Mouse (Mus musculus): Measurements from ENCODE around the gene Samd4. TPM values are rescaled to one million over a fixed set of nuclear protein-coding genes. Genes with fewer than 3 reads are reported as not detected.

Gene Samd4
- polyA plus RNA-seq, 1 experiment from 2014 or later = 4.6 TPM

DNA sequence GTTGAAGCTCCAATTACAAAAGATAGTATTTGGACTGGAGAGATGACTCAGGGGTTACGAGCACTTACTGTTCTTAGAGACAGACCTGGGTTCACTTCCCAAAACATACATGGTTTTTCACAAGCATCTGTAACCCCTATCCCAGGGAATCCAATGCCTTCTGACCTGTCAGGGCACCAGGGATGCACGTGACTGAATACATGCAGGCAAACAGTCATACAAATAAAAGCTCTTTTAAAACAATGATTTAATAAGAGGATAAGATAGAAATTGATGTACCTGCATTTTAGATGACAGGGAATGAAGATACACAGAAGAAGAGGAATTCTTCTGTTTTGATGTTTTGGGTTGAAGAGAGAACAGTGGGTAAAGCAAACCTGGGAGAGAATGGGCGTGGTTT, 107.8 kb downstream of the Samd4 start:
- 85% methylated on average over 3 of the region's 3 CpGs for WGBS
- Histone ChIP-seq H3K9me3 (no peaks in the 10 kb centered on the region), H3K27ac (replicated peaks) (no peak overlapping the region)

GRCm38 (mm10) chr14:46994704-46995103, 112.0 kb downstream of the Samd4 start:
- no peak overlapping the region for H3K27ac ChIP-seq (replicated peaks)
- 0 out of 2 replicates have a peak, but pooled peaks cover 3% of the 10 kb centered on the region for H3K4me1 ChIP-seq
- no peaks in the 10 kb centered on the region for H3K27me3 ChIP-seq (replicated peaks; ENCODE audit: low read depth, poor library complexity, severe bottlenecking)
- no peak overlapping the region for H3K4me3 ChIP-seq
- 91% methylated on average over 7 of the region's 7 CpGs for WGBS
- H3K36me3 ChIP-seq (replicated peaks) = no peaks in the 10 kb centered on the region
- no peaks in the 10 kb centered on the region for H3K9me3 ChIP-seq
- DNase-seq (ENCODE audit: low spot score) = no peak

More for the DNA sequence above, 107.8 kb downstream of the Samd4 start:
- DNase-seq (ENCODE audit: low spot score) = no peak
- Histone ChIP-seq H3K27me3 (replicated peaks; ENCODE audit: low read depth, poor library complexity, severe bottlenecking) (no peaks in the 10 kb centered on the region), H3K4me3 (no peak overlapping the region), H3K36me3 (replicated peaks) (no peaks in the 10 kb centered on the region), H3K4me1 (peaks cover 22% of the 10 kb centered on the region)

- Histone ChIP-seq H3K36me3 (replicated peaks) (no peaks in the 10 kb centered on the region), H3K27ac (replicated peaks) (no peak overlapping the region), H3K4me1 (peaks cover 21% of the 10 kb centered on the region), H3K27me3 (replicated peaks; ENCODE audit: low read depth, poor library complexity, severe bottlenecking) (no peaks in the 10 kb centered on the region), H3K4me3 (no peak overlapping the region), H3K9me3 (no peaks in the 10 kb centered on the region)
- DNase-seq (ENCODE audit: low spot score) = no peak
- 70% methylated on average over 9 of the region's 9 CpGs for WGBS
Measured at GRCm38 (mm10) chr14:46999321-47000025, 116.8 kb downstream of the Samd4 start.

DNA sequence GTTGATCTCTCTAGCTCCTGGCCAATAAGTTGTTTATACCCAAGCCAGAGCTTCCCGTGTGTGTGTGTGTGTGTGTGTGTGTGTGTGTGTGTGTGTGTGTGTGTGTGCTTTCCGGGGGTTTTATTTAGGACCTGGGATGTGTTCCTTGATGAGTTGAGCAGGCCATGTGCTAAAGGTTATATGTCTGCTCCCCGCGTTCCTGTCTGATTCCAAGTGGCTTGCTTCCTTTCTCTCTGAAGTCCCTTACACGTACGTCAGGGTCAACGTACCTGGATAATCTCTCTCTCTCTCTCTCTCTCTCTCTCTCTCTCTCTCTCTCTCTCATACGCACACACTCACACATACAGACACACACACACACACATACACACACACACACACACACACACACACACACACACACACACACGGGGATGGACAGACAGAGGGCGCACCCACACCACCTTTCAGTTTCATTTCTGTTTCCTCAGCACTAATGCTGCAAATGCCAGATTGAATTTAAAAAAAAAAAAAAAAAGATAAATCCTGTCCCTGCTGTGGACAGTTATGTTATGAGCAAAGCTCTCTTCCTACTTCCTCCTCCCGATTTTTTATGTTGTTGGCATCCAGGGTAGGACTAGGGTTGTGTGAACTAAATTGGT, 117.6 kb downstream of the Samd4 start:
- H3K27me3 ChIP-seq (replicated peaks; ENCODE audit: low read depth, poor library complexity, severe bottlenecking) = no peaks in the 10 kb centered on the region
- no peak overlapping the region for H3K27ac ChIP-seq (replicated peaks)
- H3K4me1 ChIP-seq = peaks cover 21% of the 10 kb centered on the region
- no peaks in the 10 kb centered on the region for H3K9me3 ChIP-seq
- H3K36me3 ChIP-seq (replicated peaks) = no peaks in the 10 kb centered on the region
- no peak overlapping the region for H3K4me3 ChIP-seq
- 85% methylated on average over 11 of the region's 11 CpGs for WGBS
- DNase-seq (ENCODE audit: low spot score) = no peak

GRCm38 (mm10) chr14:47000786-47001761, 118.4 kb downstream of the Samd4 start:
- Histone ChIP-seq H3K4me3 (no peak overlapping the region), H3K27ac (replicated peaks) (no peak overlapping the region), H3K9me3 (no peaks in the 10 kb centered on the region), H3K4me1 (peaks cover 21% of the 10 kb centered on the region), H3K27me3 (replicated peaks; ENCODE audit: low read depth, poor library complexity, severe bottlenecking) (no peaks in the 10 kb centered on the region), H3K36me3 (replicated peaks) (no peaks in the 10 kb centered on the region)
- 78% methylated on average over 24 of the region's 24 CpGs for WGBS
- no peak for DNase-seq (ENCODE audit: low spot score)

- Histone ChIP-seq H3K4me1 (peaks cover 24% of the 10 kb centered on the region), H3K36me3 (replicated peaks) (no peaks in the 10 kb centered on the region), H3K9me3 (no peaks in the 10 kb centered on the region), H3K4me3 (no peak overlapping the region), H3K27ac (replicated peaks) (no peak overlapping the region), H3K27me3 (replicated peaks; ENCODE audit: low read depth, poor library complexity, severe bottlenecking) (no peaks in the 10 kb centered on the region)
- WGBS = 26% methylated on average over 3 of the region's 3 CpGs
- peak; percentile 35 for DNase-seq (ENCODE audit: low spot score)
Measured at GRCm38 (mm10) chr14:47004161-47004560, 121.5 kb downstream of the Samd4 start.

GRCm38 (mm10) chr14:47011171-47012139, 128.8 kb downstream of the Samd4 start:
- no peak overlapping the region for H3K4me3 ChIP-seq
- DNase-seq (ENCODE audit: low spot score) = no peak
- no peaks in the 10 kb centered on the region for H3K9me3 ChIP-seq
- H3K36me3 ChIP-seq (replicated peaks) = peaks cover 2% of the 10 kb centered on the region
- H3K27ac ChIP-seq (replicated peaks) = peak overlapping the region; percentile 45; the same call in 1 of the 2 replicates
- WGBS = 67% methylated on average over 18 of the region's 18 CpGs
- peaks cover 25% of the 10 kb centered on the region for H3K4me1 ChIP-seq
- H3K27me3 ChIP-seq (replicated peaks; ENCODE audit: low read depth, poor library complexity, severe bottlenecking) = no peaks in the 10 kb centered on the region

DNA sequence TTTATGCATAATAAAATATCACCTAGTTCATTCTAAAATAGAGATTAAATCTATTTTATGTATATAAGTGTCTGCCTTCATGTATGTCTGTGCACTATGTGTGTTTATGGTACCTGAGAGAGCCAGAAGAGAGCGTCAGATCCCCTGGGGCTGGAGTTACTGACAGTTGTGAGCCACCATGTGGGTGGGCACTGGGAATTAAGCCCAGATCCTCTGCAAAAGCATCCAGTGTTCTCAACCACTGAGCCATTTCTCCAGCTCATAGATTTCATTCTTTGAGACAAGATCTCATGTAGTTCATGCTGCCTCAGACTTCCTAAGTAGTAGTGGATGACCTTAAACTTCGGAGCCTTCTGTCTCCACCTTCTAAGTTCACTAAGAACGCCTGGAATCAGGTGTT, 133.0 kb downstream of the Samd4 start:
- DNase-seq (ENCODE audit: low spot score) = no peak
- peaks cover 5% of the 10 kb centered on the region for H3K36me3 ChIP-seq (replicated peaks)
- H3K4me1 ChIP-seq = peaks cover 20% of the 10 kb centered on the region
- H3K4me3 ChIP-seq = no peak overlapping the region
- H3K27me3 ChIP-seq (replicated peaks; ENCODE audit: low read depth, poor library complexity, severe bottlenecking) = no peaks in the 10 kb centered on the region
- 87% methylated on average over 3 of the region's 3 CpGs for whole genome bisulfite sequencing
- no peak overlapping the region for H3K27ac ChIP-seq (replicated peaks)
- H3K9me3 ChIP-seq = no peaks in the 10 kb centered on the region

- no peak for DNase-seq (ENCODE audit: low spot score)
- H3K27me3 ChIP-seq (replicated peaks; ENCODE audit: low read depth, poor library complexity, severe bottlenecking) = no peaks in the 10 kb centered on the region
- no peaks in the 10 kb centered on the region for H3K9me3 ChIP-seq
- H3K27ac ChIP-seq (replicated peaks) = no peak overlapping the region
- H3K4me3 ChIP-seq = no peak overlapping the region
- 87% methylated on average over 3 of the region's 3 CpGs for WGBS
- H3K4me1 ChIP-seq = peaks cover 7% of the 10 kb centered on the region
- H3K36me3 ChIP-seq (replicated peaks) = peaks cover 5% of the 10 kb centered on the region
Measured at GRCm38 (mm10) chr14:47017658-47018057, 135.0 kb downstream of the Samd4 start.

DNA sequence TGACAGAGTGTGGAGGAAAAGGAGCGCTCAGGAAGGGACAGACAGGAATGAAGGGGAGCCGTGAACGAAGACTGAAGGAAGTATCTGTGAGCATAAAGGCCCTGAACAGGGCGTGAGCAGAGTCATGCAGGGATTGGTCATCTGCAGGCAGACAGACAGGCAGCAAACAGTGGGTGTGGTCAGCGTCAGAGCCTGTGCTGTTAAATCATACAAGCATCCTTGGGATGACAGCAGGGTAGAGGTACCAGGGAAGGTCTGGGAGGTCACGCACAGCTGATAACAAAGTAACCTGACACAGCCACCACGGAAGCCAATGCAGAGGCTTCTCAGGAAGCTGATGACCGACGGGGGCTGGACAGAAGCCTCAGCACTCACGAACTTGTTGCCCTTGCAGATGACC, 138.2 kb downstream of the Samd4 start:
- DNase-seq (ENCODE audit: low spot score) = no peak
- Histone ChIP-seq H3K36me3 (replicated peaks) (peaks cover 5% of the 10 kb centered on the region), H3K27me3 (replicated peaks; ENCODE audit: low read depth, poor library complexity, severe bottlenecking) (no peaks in the 10 kb centered on the region), H3K4me3 (no peak overlapping the region), H3K27ac (replicated peaks) (no peak overlapping the region), H3K9me3 (no peaks in the 10 kb centered on the region), H3K4me1 (peaks cover 7% of the 10 kb centered on the region)
- 66% methylated on average over 10 of the region's 10 CpGs for WGBS

- H3K27me3 ChIP-seq (replicated peaks; ENCODE audit: low read depth, poor library complexity, severe bottlenecking) = no peaks in the 10 kb centered on the region
- H3K9me3 ChIP-seq = no peaks in the 10 kb centered on the region
- H3K36me3 ChIP-seq (replicated peaks) = no peaks in the 10 kb centered on the region
- 92% methylated on average over 9 of the region's 9 CpGs for WGBS
- DNase-seq (ENCODE audit: low spot score) = no peak
- H3K4me1 ChIP-seq = peaks cover 7% of the 10 kb centered on the region
- no peak overlapping the region for H3K27ac ChIP-seq (replicated peaks)
- H3K4me3 ChIP-seq = no peak overlapping the region
Measured at GRCm38 (mm10) chr14:47023529-47023928, 140.9 kb downstream of the Samd4 start.

Data from embryonic facial prominence, embryonic 10.5 days (tissue).